Mouse (Mus musculus): ENCODE measurements around the gene Mmel1.

Gene Mmel1

DNA sequence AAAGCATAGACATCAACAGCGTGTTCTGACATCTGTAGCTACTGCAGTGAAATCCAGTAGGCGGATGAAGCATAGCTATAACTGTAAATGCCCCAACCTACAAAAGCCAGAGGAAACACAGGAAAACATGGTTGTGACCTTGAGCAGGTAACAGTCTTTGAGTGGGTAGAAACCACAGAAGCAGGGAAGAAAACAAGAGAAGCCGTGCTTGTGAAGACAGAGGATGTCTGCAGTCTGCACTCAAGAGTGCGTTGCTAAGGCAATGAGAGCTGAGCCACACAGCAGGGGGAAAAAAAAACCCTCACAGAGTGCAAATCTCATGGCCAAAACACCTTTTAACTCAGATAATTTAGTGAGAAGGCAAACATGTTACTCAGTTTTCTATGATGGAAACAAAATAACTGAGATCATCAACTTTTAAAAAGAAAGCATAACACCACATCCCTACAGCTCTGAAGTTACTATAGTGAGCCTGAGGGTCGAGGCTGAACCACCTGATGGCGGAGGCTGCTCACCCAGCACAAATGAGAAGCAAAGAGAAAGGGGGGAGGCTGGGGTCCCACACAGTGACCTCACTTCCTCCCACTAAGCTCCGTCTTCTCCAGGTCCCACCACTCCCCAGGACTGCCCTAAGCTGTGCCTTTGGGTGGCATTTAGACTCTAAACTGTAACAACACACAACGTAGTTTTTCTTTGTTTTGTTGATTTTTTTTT is 67.3 kb downstream of the Mmel1 start:
- DNase-seq (ENCODE audit: low read depth, low spot score): no peak

DNA sequence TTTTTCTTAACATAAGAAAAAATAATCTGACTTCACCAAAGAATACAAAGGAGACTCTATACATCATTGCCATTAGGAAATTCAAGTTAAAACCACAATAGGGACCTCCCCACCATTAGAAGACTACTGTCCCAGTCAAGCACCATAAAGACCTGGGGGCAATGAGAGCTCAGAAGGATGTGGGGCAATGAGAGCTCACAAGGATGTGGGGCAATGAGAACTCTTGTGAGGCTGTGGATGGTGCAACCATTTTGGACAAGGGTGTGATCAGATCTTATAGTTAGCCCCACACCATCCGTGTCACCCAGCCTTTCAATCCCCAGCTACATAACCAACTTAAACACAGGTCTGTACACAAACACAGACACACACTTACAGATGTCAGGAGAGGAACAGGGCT is 68.4 kb downstream of the Mmel1 start:
- no peak for DNase-seq (ENCODE audit: low read depth, low spot score)

DNA sequence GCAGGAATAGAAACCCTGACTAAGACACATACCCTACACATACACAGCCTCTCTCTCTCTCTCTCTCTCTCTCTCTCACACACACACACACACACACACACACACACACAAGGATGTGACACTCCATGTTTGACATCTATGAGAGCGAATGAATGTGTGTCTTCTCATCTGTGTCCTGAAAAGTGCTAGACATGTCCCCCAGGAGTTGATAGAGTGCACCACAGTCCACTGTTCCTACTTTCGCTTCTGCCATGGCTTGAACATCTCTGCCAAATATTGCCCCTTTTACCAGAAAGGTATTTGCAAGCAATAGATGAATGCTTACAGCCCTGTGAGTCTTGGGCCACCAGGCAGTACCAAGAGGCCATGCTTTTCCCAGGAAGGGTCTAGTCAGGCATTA is 70.8 kb downstream of the Mmel1 start:
- no peak for DNase-seq (ENCODE audit: low read depth, low spot score)

DNA sequence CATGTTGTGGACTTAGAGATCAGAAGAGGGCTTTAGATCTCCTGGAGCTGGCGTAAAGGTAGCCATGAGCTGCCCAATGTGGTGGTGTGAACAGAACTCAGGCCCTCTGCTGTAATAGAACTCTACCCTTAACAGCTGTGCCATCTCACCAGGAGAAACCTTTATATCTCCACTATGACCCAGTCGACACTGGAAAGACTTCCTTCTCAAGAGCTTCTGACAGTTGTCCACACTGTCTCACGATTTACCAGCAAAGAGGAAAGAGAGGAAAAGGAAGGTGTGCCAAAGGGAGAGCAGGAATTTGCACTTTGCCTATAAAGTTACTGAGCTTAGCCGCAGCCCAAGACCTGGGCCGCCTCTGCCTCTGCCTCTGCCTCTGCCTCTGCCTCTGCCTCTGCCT is 72.4 kb downstream of the Mmel1 start:
- DNase-seq (ENCODE audit: low read depth, low spot score): no peak

DNA sequence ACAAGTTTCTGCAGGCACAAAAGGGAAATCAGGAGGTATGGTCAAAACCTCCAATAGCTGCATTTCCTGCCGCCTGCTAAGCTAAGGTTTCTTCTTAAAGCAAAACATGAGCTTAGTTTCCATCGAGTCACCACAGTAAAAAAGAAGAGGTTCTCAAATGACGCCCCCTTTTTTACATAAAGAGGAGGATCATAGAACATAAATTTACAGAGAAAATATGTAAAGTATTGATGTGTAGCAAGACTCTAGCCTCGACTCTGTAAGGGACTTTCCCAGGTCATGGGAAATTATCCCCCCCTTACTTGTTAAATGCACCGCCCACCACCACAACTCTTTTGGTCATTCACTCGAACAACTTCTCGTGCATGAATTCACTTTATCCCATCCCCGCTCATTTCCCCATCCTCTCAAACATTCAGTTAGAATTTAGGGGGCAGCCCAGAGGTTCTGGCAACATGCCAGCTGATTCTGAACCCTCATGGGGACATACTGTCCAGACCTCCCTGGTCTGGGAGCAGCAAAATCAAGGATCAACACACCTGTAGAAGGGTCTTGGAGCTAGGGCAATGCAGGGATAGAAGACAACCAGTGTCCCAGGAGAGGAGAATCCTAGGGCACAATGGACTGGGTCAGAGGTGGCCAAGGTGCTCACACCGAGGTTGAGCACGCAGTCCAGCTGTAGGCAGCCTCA is 73.4 kb downstream of the Mmel1 start:
- no peak for DNase-seq (ENCODE audit: low read depth, low spot score)

DNA sequence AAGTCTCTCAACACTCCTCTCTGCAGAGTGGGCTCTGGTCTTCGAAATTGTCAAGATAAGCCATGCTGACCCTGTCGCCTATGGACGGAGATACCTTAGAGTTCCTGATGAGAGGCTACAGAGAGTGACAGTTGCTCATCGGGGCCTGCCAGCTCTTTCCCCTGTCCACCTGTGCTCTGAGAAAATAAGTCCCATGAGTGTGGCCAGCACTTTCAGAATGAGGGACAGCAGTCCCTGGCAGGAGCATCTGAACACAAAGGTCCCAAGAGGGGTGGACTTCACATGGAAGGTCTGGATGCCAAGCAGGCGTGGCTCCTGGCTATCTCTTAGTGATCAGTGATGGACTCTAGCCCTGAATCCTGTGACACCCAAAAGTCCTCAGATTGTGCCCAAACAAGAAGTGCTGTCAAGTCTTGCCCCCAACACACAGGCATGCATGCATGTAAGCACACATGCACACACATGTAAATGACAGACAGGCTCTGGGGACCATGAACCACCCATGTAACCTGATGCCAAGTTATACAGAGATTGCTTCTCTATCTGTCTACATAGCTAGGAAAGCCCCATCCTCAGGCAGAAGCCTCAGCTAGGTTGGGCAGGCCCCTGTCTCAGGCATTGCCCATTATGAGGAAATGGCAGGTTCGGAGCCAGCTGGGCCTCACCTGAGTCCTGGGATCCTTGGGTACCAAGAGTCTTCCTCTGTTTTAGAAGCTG is 74.1 kb downstream of the Mmel1 start:
- no peak for DNase-seq (ENCODE audit: low read depth, low spot score)

DNA sequence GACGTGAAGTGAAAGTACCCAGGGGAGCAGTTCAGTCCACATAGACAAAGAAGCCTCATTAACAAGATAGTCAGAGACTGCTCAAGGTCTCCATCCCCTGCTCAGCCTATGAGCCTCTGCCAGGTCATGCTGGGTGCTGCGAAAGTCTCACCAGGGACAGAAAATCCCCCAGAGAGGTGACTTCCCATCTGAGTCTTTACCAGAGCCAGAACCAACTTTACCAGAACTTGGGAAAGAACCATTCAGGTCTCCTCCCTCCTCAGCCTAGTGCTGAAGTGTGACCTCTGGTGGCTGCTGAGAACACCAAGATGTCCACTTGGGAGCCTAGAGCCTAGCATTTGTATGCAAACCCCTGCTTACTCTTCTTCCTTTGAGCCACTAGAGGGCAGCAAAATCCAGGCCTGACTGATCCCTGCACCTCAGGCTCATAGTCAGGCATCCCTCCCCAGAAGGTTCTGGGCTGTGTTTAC is 74.8 kb downstream of the Mmel1 start:
- DNase-seq (ENCODE audit: low read depth, low spot score): peak; percentile 92
